Mouse (Mus musculus) neural tube, embryonic 13.5 days (tissue): ENCODE results near the gene Sox8. TPM values are rescaled to one million over a fixed set of nuclear protein-coding genes. Genes with fewer than 3 reads are reported as not detected.

Experiments
- ATAC-seq: fragments of 200-750 bp; cut with Nextera tagmentation; 2 replicates; pipeline ENCODE4 v1.8.0; 2017; ENCODE audit warnings: low read depth, mild to moderate bottlenecking, moderate TSS enrichment, moderate library complexity
- H3K27ac ChIP-seq: fragments of 300-500 bp; sonication (generic); replicated peaks from 2 replicates; pipeline ENCODE4 v1.5.1; 2015; ENCODE audit warnings: moderate library complexity, mild to moderate bottlenecking, inconsistent platforms
- H3K27me3 ChIP-seq: fragments of 300-500 bp; sonication (generic); 2 replicates; pipeline ENCODE4 v1.6.1; 2015; ENCODE audit warnings: mild to moderate bottlenecking, inconsistent platforms
- H3K36me3 ChIP-seq: fragments of 300-500 bp; sonication (generic); 2 replicates; pipeline ENCODE4 v1.6.1; 2015; ENCODE audit warnings: mild to moderate bottlenecking, inconsistent platforms
- H3K4me1 ChIP-seq: fragments of 300-500 bp; sonication (generic); replicated peaks from 2 replicates; pipeline ENCODE4 v1.6.1; 2015; ENCODE audit warnings: inconsistent platforms
- H3K4me2 ChIP-seq: fragments of 300-500 bp; sonication (generic); 2 replicates; pipeline ENCODE4 v1.6.1; 2015; ENCODE audit warnings: inconsistent platforms, mild to moderate bottlenecking, moderate library complexity
- H3K4me3 ChIP-seq: fragments of 300-500 bp; sonication (generic); 2 replicates; pipeline ENCODE4 v1.5.1; 2015; ENCODE audit warnings: mild to moderate bottlenecking, inconsistent platforms
- H3K9ac ChIP-seq: fragments of 300-500 bp; sonication (generic); 2 replicates; pipeline ENCODE4 v1.6.1; 2015; ENCODE audit warnings: moderate library complexity, mild to moderate bottlenecking, inconsistent platforms
- H3K9me3 ChIP-seq: fragments of 300-500 bp; sonication (generic); 2 replicates; pipeline ENCODE4 v1.6.1; 2016; ENCODE audit warnings: inconsistent platforms
- whole genome bisulfite sequencing: fragments of 180-500 bp; shearing (Covaris S2); methylation state at CpG from one replicate; pipeline ENCODE4 v1.1.7; 2015; 5-methylcytosine and 5-hydroxymethylcytosine counted together
- polyA plus RNA-seq: library from polyadenylated mRNA; unstranded; fragments of >200 nt; fragmentation: Nextera tagmentation; extraction: Ambion mirVana; gene quantifications from 2 replicates; pipeline ENCODE4 v1.2.1, GENCODE M21; 2015

The Sox8 gene
- polyA plus RNA-seq, 1 experiment from 2014 or later, result 11.6 TPM

DNA sequence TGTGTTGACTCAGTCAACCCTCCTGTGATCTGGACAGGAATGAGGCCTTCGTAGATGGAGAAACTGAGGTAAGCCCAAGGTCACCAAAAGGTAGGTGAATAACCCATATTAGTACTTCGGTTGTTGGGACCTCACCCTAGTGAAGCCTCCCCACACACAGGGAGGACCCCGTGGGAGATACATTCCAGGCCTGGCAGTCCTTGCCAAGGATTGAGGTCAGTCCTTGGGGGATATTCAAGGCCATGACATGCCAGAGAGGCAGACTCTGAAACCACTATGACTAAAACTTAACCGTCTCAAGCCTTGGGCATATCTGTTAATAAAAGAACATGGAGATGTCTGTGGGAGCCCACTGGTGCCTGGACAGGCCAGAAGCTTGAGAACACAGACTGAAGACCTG is 28.7 kb downstream of the Sox8 start:
- no peak overlapping the region for H3K4me3 ChIP-seq
- H3K27me3 ChIP-seq, result no peaks in the 10 kb centered on the region
- no peak overlapping the region for H3K27ac ChIP-seq
- peaks cover 9% of the 10 kb centered on the region; the same call in 1 of the 2 replicates for H3K4me1 ChIP-seq
- no peak overlapping the region for H3K4me2 ChIP-seq
- no peaks in the 10 kb centered on the region for H3K9me3 ChIP-seq
- H3K36me3 ChIP-seq, result no peaks in the 10 kb centered on the region
- WGBS, result 88% methylated on average over 4 of the region's 4 CpGs
- no peak overlapping the region for H3K9ac ChIP-seq
- no peak for ATAC-seq

GRCm38 (mm10) chr17:25540731-25541130 is 29.8 kb downstream of the Sox8 start:
- no peak overlapping the region for H3K4me3 ChIP-seq
- H3K4me2 ChIP-seq, result no peak overlapping the region
- WGBS, result 81% methylated on average over 5 of the region's 5 CpGs
- H3K36me3 ChIP-seq, result no peaks in the 10 kb centered on the region
- no peak for ATAC-seq
- no peaks in the 10 kb centered on the region for H3K27me3 ChIP-seq
- H3K27ac ChIP-seq, result no peak overlapping the region
- H3K9ac ChIP-seq, result no peak overlapping the region
- H3K4me1 ChIP-seq, result peaks cover 9% of the 10 kb centered on the region; the same call in 1 of the 2 replicates
- no peaks in the 10 kb centered on the region for H3K9me3 ChIP-seq

- ATAC-seq, result no peak
- H3K9me3 ChIP-seq, result no peaks in the 10 kb centered on the region
- no peak overlapping the region for H3K4me3 ChIP-seq
- H3K9ac ChIP-seq, result peak overlapping the region; percentile 34; the same call in 1 of the 2 replicates
- WGBS, result 53% methylated on average over 27 of the region's 27 CpGs
- H3K36me3 ChIP-seq, result no peaks in the 10 kb centered on the region
- H3K27ac ChIP-seq, result peak overlapping the region; percentile 42; the same call in 1 of the 2 replicates
- H3K4me2 ChIP-seq, result peak overlapping the region; percentile 13; the same call in 1 of the 2 replicates
- no peaks in the 10 kb centered on the region for H3K27me3 ChIP-seq
- peaks cover 9% of the 10 kb centered on the region; the same call in 1 of the 2 replicates for H3K4me1 ChIP-seq
Observed at GRCm38 (mm10) chr17:25538945-25539875, 31.3 kb downstream of the Sox8 start.

DNA sequence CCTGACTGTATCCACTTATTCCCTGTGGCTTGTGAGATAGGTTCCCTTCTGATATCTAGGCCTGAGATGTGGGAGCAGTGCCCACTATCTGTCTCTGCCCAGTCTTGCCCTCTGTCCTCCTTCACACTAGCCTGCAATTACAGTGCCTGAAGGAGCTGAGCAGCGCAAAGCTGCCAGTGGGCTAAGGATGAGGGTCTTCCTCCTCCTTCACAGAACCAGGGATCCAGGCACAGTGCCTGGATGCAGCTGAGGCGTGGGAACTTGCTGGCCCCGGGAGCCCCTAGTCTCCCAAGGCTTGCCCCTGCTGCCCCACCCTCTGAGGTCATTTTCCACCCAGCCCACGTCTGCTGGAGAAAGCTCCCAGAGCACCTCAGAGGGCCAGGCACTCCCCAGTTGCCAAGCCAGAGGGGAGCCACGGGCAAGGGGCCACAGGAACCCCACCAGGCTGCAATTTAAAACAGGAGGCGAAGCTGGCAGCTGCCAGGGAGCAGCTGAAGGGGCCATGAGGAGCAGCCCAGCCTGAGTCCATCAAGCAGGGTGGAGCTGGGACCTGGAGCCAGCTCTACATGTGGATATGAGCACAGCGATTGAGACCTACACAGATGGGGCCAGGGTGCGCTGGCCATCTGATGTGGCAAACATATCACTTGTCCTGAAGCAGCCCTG is 40.0 kb downstream of the Sox8 start:
- Histone ChIP-seq H3K27ac (no peak overlapping the region), H3K9ac (no peak overlapping the region), H3K4me2 (no peak overlapping the region), H3K27me3 (no peaks in the 10 kb centered on the region), H3K36me3 (no peaks in the 10 kb centered on the region), H3K4me1 (no peaks in the 10 kb centered on the region), H3K9me3 (no peaks in the 10 kb centered on the region), H3K4me3 (no peak overlapping the region)
- no peak for ATAC-seq
- WGBS, result 62% methylated on average over 8 of the region's 8 CpGs

DNA sequence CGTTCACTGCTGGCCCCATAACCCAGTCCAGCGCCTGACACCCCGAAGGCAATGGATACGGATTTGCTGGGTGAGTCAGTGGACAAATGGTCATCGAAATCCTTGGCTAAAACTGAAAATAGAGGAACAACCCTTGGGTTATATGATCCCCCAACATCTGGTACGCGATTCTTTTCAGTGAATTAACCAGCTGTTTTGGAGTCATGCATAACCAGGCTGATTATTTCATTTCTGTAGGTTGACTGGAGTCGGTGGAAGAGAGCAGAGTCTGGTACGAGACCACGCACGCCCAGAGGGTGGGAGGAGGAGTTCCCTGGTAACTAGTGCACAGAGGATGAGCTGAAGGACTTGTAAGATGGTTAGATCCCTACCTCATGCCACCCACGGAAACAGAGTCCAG is 48.4 kb downstream of the Sox8 start:
- Histone ChIP-seq H3K27me3 (no peaks in the 10 kb centered on the region), H3K27ac (no peak overlapping the region), H3K36me3 (no peaks in the 10 kb centered on the region), H3K4me2 (no peak overlapping the region), H3K9ac (no peak overlapping the region), H3K9me3 (no peaks in the 10 kb centered on the region), H3K4me1 (peaks cover 25% of the 10 kb centered on the region), H3K4me3 (no peak overlapping the region)
- no peak for ATAC-seq
- WGBS, result 86% methylated on average over 12 of the region's 12 CpGs

- no peak overlapping the region for H3K27ac ChIP-seq
- H3K36me3 ChIP-seq, result no peaks in the 10 kb centered on the region
- H3K4me3 ChIP-seq, result no peak overlapping the region
- H3K4me2 ChIP-seq, result no peak overlapping the region
- WGBS, result 50% methylated on average over 9 of the region's 9 CpGs
- no peak overlapping the region for H3K9ac ChIP-seq
- H3K4me1 ChIP-seq, result peaks cover 30% of the 10 kb centered on the region
- 0 out of 2 replicates have a peak, but pooled peaks have one; percentile 17 for ATAC-seq
- no peaks in the 10 kb centered on the region for H3K9me3 ChIP-seq
- H3K27me3 ChIP-seq, result no peaks in the 10 kb centered on the region
Observed at GRCm38 (mm10) chr17:25520492-25520891, 50.0 kb downstream of the Sox8 start.

GRCm38 (mm10) chr17:25519511-25519910 is 51.0 kb downstream of the Sox8 start:
- H3K4me3 ChIP-seq, result no peak overlapping the region
- no peak overlapping the region for H3K9ac ChIP-seq
- ATAC-seq, result 0 out of 2 replicates have a peak, but pooled peaks have one; percentile 30
- no peak overlapping the region for H3K4me2 ChIP-seq
- WGBS, result 50% methylated on average over 5 of the region's 5 CpGs
- peaks cover 30% of the 10 kb centered on the region for H3K4me1 ChIP-seq
- no peaks in the 10 kb centered on the region for H3K27me3 ChIP-seq
- H3K9me3 ChIP-seq, result no peaks in the 10 kb centered on the region
- H3K27ac ChIP-seq, result no peak overlapping the region
- H3K36me3 ChIP-seq, result no peaks in the 10 kb centered on the region

GRCm38 (mm10) chr17:25518144-25518543 is 52.3 kb downstream of the Sox8 start:
- no peaks in the 10 kb centered on the region for H3K27me3 ChIP-seq
- no peak overlapping the region for H3K27ac ChIP-seq
- H3K36me3 ChIP-seq, result no peaks in the 10 kb centered on the region
- peaks cover 30% of the 10 kb centered on the region for H3K4me1 ChIP-seq
- peak; percentile 60; the same call in 1 of the 2 replicates for ATAC-seq
- H3K4me2 ChIP-seq, result no peak overlapping the region
- no peaks in the 10 kb centered on the region for H3K9me3 ChIP-seq
- no peak overlapping the region for H3K4me3 ChIP-seq
- H3K9ac ChIP-seq, result no peak overlapping the region
- 59% methylated on average over 17 of the region's 17 CpGs for WGBS

DNA sequence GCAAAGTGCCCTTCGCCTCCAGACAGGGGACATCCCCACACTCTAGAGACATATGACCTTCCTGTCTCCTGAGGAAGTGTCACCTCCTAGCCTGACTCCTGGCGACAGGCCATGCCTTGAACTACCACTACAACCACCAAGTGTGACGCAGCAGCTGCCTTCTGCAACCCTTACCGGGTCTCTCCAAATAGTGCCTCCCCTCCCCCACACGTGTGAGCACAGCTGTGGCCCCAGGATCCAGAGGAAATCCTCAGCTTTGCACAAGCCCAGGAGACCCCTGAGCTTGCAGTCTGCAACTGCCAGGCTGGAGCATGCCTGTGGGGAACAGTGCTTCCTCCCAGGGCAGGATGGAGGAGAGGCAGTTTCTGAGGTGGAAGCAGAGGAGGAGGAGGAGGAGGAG is 54.2 kb downstream of the Sox8 start:
- no peaks in the 10 kb centered on the region for H3K27me3 ChIP-seq
- no peak overlapping the region for H3K9ac ChIP-seq
- H3K36me3 ChIP-seq, result no peaks in the 10 kb centered on the region
- 40% methylated on average over 5 of the region's 5 CpGs for WGBS
- ATAC-seq, result no peak
- H3K4me3 ChIP-seq, result no peak overlapping the region
- peaks cover 30% of the 10 kb centered on the region for H3K4me1 ChIP-seq
- no peak overlapping the region for H3K4me2 ChIP-seq
- H3K9me3 ChIP-seq, result no peaks in the 10 kb centered on the region
- H3K27ac ChIP-seq, result no peak overlapping the region

Other genes with a start within 250 kb of the Sox8 start
- not detected in 2 replicates for gene Tpsab1, start 225.1 kb downstream of the Sox8 start, polyA plus RNA-seq
- 0.45 TPM in 1 of 2 replicates, not detected in the other for gene Tpsb2, start 204.4 kb downstream of the Sox8 start, polyA plus RNA-seq
- 0.68 TPM in 1 of 2 replicates, not detected in the other for gene Tpsg1, start 201.4 kb downstream of the Sox8 start, polyA plus RNA-seq
- gene Cacna1h, start 136.9 kb downstream of the Sox8 start, polyA plus RNA-seq, result 12.0 and 12.6 TPM in 2 replicates
- gene Tekt4, start 116.1 kb downstream of the Sox8 start, polyA plus RNA-seq, result 0.57 and 0.87 TPM in 2 replicates
- 0.39 and 0.42 TPM in 2 replicates for gene Sstr5, start 73.4 kb downstream of the Sox8 start, polyA plus RNA-seq
- gene Lmf1, start 8.4 kb upstream of the Sox8 start, polyA plus RNA-seq, result 24.9 and 26.2 TPM in 2 replicates
- 2.1 and 2.8 TPM in 2 replicates for gene Gng13, start 146.5 kb upstream of the Sox8 start, polyA plus RNA-seq
- 7.3 and 9.1 TPM in 2 replicates for gene Chtf18, start 156.7 kb upstream of the Sox8 start, polyA plus RNA-seq
- gene Rpusd1, start 157.0 kb upstream of the Sox8 start, polyA plus RNA-seq, result 20.4 and 24.4 TPM in 2 replicates
- gene Mslnl, start 165.4 kb upstream of the Sox8 start, polyA plus RNA-seq, result not detected in 2 replicates
- 0.29 and 0.54 TPM in 2 replicates for gene Msln, start 183.7 kb upstream of the Sox8 start, polyA plus RNA-seq
- gene Narfl, start 203.1 kb upstream of the Sox8 start, polyA plus RNA-seq, result 26.4 and 26.6 TPM in 2 replicates
- 101 and 107 TPM in 2 replicates for gene Haghl, start 215.0 kb upstream of the Sox8 start, polyA plus RNA-seq
- gene Ccdc78, start 215.9 kb upstream of the Sox8 start, polyA plus RNA-seq, result 0.33 and 0.39 TPM in 2 replicates
- gene Fam173a, start 222.2 kb upstream of the Sox8 start, polyA plus RNA-seq, result 70.5 and 73.6 TPM in 2 replicates
- 0.66 and 1.9 TPM in 2 replicates for gene AC134908.4, start 225.0 kb upstream of the Sox8 start, polyA plus RNA-seq
- 46.7 and 58.7 TPM in 2 replicates for gene Metrn, start 226.4 kb upstream of the Sox8 start, polyA plus RNA-seq
- gene Fbxl16, start 238.4 kb upstream of the Sox8 start, polyA plus RNA-seq, result 27.7 and 31.8 TPM in 2 replicates